Mouse (Mus musculus) hindbrain, embryonic 11.5 days (tissue): ENCODE data around the gene Plcxd2. TPM values are rescaled to one million over a fixed set of nuclear protein-coding genes. Genes with fewer than 3 reads are reported as not detected.

ENCODE experiments used
- ATAC-seq: fragments of 200-750 bp; cut with Nextera tagmentation; 2 replicates; pipeline ENCODE4 v1.8.0; 2017; ENCODE audit warnings: mild to moderate bottlenecking, moderate TSS enrichment, moderate library complexity; ENCODE audit not compliant: low FRiP score
- DNase-seq: peaks from one replicate; pipeline ENCODE4 v3.0.0-alpha.2; 2015; ENCODE audit warnings: low spot score
- H3K27ac ChIP-seq: fragments of 300-500 bp; sonication (generic); 2 replicates; pipeline ENCODE4 v1.5.1; 2014; ENCODE audit warnings: mild to moderate bottlenecking, low read depth, low read length
- H3K27me3 ChIP-seq: fragments of 300-500 bp; sonication (generic); 2 replicates; pipeline ENCODE4 v1.6.1; 2014; ENCODE audit warnings: mild to moderate bottlenecking, low read length, moderate library complexity, mixed read lengths; ENCODE audit not compliant: control insufficient read depth, insufficient read depth
- H3K36me3 ChIP-seq: fragments of 300-500 bp; sonication (generic); 2 replicates; pipeline ENCODE4 v1.6.1; 2014; ENCODE audit warnings: mild to moderate bottlenecking, low read length, moderate library complexity, mixed read lengths; ENCODE audit not compliant: control insufficient read depth, insufficient read depth
- H3K4me1 ChIP-seq: fragments of 300-500 bp; sonication (generic); replicated peaks from 2 replicates; pipeline ENCODE4 v1.6.1; 2014; ENCODE audit warnings: low read length, mixed read lengths; ENCODE audit not compliant: control insufficient read depth, insufficient read depth
- H3K4me2 ChIP-seq: fragments of 300-500 bp; sonication (generic); replicated peaks from 2 replicates; pipeline ENCODE4 v1.6.1; 2014; ENCODE audit warnings: mild to moderate bottlenecking, low read depth, low read length
- H3K4me3 ChIP-seq: fragments of 300-500 bp; sonication (generic); 2 replicates; pipeline ENCODE4 v1.5.1; 2014; ENCODE audit warnings: low read depth, low read length
- H3K9ac ChIP-seq: fragments of 300-500 bp; sonication (generic); 2 replicates; pipeline ENCODE4 v1.6.1; 2014; ENCODE audit warnings: low read depth, low read length
- H3K9me3 ChIP-seq: fragments of 300-500 bp; sonication (generic); 2 replicates; pipeline ENCODE4 v1.6.1; 2016; ENCODE audit warnings: low read length; ENCODE audit not compliant: control insufficient read depth
- WGBS: fragments of 180-500 bp; shearing (Covaris S2); extraction: QIAGEN DNeasy Blood & Tissue Kit; methylation state at CpG from one replicate; pipeline ENCODE4 v1.1.7; 2014; 5-methylcytosine and 5-hydroxymethylcytosine counted together
- polyA plus RNA-seq: library from polyadenylated mRNA; unstranded; fragments of >200 nt; fragmentation: Nextera tagmentation; extraction: Ambion mirVana; gene quantifications from 2 replicates; pipeline ENCODE4 v1.2.1, GENCODE M21; 2014

Gene Plcxd2
- polyA plus RNA-seq, 1 experiment from 2014 or later = 4.3 TPM

GRCm38 (mm10) chr16:45970187-45970586 lies 39.8 kb downstream of the Plcxd2 start:
- no peak for ATAC-seq
- WGBS = 82% methylated on average over 2 of the region's 2 CpGs
- no peak overlapping the region for H3K27ac ChIP-seq

GRCm38 (mm10) chr16:45968716-45969115 lies 41.3 kb downstream of the Plcxd2 start:
- ATAC-seq = no peak
- no peak for DNase-seq
- Histone ChIP-seq H3K4me1 (no peaks in the 10 kb centered on the region), H3K9ac (no peak overlapping the region), H3K27me3 (no peaks in the 10 kb centered on the region), H3K36me3 (no peaks in the 10 kb centered on the region), H3K9me3 (no peaks in the 10 kb centered on the region), H3K27ac (no peak overlapping the region), H3K4me2 (no peak overlapping the region), H3K4me3 (no peak overlapping the region)
- WGBS = 83% methylated on average over 5 of the region's 5 CpGs

More at GRCm38 (mm10) chr16:45970187-45970586, 39.8 kb downstream of the Plcxd2 start:
- no peak for DNase-seq
- Histone ChIP-seq H3K4me2 (no peak overlapping the region), H3K9ac (no peak overlapping the region), H3K9me3 (no peaks in the 10 kb centered on the region), H3K4me3 (no peak overlapping the region), H3K27me3 (no peaks in the 10 kb centered on the region), H3K4me1 (no peaks in the 10 kb centered on the region), H3K36me3 (no peaks in the 10 kb centered on the region)

DNA sequence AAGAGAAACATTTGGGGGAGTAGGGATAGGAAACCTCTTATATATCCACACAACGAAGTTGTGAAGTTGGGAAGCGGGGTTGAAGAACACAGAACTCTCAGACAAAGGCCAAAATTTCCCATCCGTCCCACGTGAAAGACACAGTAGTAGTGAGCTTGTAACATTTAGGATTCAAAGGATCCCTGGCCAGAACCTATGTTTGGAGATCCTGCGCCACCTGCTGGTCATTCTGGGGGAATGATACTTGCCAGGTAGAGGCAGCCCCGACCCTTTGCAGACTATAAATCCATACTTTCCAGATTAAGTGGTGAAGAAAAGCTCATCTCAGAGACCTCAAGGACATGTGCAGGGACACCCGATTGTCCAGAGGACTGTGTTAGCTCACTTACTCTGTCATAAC lies 42.5 kb downstream of the Plcxd2 start:
- no peaks in the 10 kb centered on the region for H3K9me3 ChIP-seq
- no peaks in the 10 kb centered on the region for H3K4me1 ChIP-seq
- H3K36me3 ChIP-seq = no peaks in the 10 kb centered on the region
- ATAC-seq (peak; percentile 81), DNase-seq (peak; percentile 85)
- 18% methylated on average over 7 of the region's 7 CpGs for WGBS
- H3K27ac ChIP-seq = no peak overlapping the region
- H3K4me3 ChIP-seq = no peak overlapping the region
- no peak overlapping the region for H3K4me2 ChIP-seq
- no peak overlapping the region for H3K9ac ChIP-seq
- no peaks in the 10 kb centered on the region for H3K27me3 ChIP-seq

DNA sequence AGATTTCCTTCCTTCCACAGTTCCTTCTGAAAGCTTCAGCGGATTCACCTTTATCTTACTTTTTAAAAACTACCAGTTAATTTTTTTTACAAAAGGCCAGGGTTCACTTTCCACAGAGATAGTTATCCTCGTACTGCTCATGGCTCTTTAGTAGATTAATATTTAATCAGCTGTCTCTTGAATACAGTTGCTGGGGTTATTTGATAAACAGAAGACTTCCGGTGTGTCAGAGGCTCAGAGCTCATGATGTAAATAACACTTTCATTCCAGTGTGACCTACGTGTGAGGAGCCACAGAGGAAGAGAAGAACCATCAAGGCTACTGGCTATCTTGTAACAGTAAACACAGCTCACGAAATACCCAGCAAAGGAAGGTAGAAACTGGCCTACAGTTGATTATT lies 43.4 kb downstream of the Plcxd2 start:
- no peaks in the 10 kb centered on the region for H3K27me3 ChIP-seq
- WGBS = 75% methylated on average over 5 of the region's 5 CpGs
- H3K9me3 ChIP-seq = no peaks in the 10 kb centered on the region
- ATAC-seq = no peak
- no peaks in the 10 kb centered on the region for H3K36me3 ChIP-seq
- H3K4me3 ChIP-seq = no peak overlapping the region
- H3K4me1 ChIP-seq = no peaks in the 10 kb centered on the region
- no peak for DNase-seq
- no peak overlapping the region for H3K4me2 ChIP-seq
- no peak overlapping the region for H3K9ac ChIP-seq
- H3K27ac ChIP-seq = no peak overlapping the region

- DNase-seq (no peak), ATAC-seq (no peak)
- no peaks in the 10 kb centered on the region for H3K27me3 ChIP-seq
- H3K36me3 ChIP-seq = no peaks in the 10 kb centered on the region
- H3K4me2 ChIP-seq = no peak overlapping the region
- no peak overlapping the region for H3K9ac ChIP-seq
- 91% methylated on average over 6 of the region's 6 CpGs for WGBS
- H3K9me3 ChIP-seq = no peaks in the 10 kb centered on the region
- no peak overlapping the region for H3K27ac ChIP-seq
- H3K4me1 ChIP-seq = no peaks in the 10 kb centered on the region
- H3K4me3 ChIP-seq = no peak overlapping the region
Observed at GRCm38 (mm10) chr16:45964777-45965176, 45.2 kb downstream of the Plcxd2 start.

GRCm38 (mm10) chr16:45963837-45964236 lies 46.2 kb downstream of the Plcxd2 start:
- no peak for ATAC-seq
- H3K4me3 ChIP-seq = no peak overlapping the region
- no peaks in the 10 kb centered on the region for H3K27me3 ChIP-seq
- no peak for DNase-seq
- no peak overlapping the region for H3K4me2 ChIP-seq
- 88% methylated on average over 8 of the region's 8 CpGs for WGBS
- H3K36me3 ChIP-seq = no peaks in the 10 kb centered on the region
- H3K9ac ChIP-seq = no peak overlapping the region
- no peak overlapping the region for H3K27ac ChIP-seq
- no peaks in the 10 kb centered on the region for H3K4me1 ChIP-seq
- H3K9me3 ChIP-seq = no peaks in the 10 kb centered on the region

DNA sequence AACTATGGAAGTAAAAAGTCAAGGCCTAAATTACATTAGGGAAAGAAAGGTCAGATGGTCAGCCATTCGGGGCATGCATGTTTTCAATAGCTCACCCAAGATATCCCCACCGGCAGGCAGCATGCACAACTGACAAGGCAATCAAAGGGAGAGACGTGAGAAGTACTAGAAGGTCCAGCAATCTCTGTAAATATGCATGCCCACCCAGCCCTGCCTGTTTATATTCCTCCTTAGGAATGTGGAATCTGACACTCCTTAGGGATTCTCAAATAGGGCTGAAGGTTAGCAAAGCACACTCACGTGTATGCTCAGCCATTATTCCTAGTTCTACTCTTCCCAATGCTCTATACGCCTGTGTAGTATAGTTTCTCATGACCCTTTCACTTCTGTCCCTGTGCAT lies 46.9 kb downstream of the Plcxd2 start:
- H3K4me1 ChIP-seq = no peaks in the 10 kb centered on the region
- H3K9ac ChIP-seq = no peak overlapping the region
- ATAC-seq = no peak
- WGBS = 52% methylated on average over 5 of the region's 5 CpGs
- H3K36me3 ChIP-seq = no peaks in the 10 kb centered on the region
- H3K9me3 ChIP-seq = no peaks in the 10 kb centered on the region
- H3K27me3 ChIP-seq = no peaks in the 10 kb centered on the region
- no peak overlapping the region for H3K4me2 ChIP-seq
- no peak overlapping the region for H3K27ac ChIP-seq
- no peak for DNase-seq
- no peak overlapping the region for H3K4me3 ChIP-seq

- Histone ChIP-seq H3K9me3 (no peaks in the 10 kb centered on the region), H3K4me3 (no peak overlapping the region), H3K9ac (no peak overlapping the region), H3K27me3 (no peaks in the 10 kb centered on the region), H3K4me2 (no peak overlapping the region), H3K36me3 (no peaks in the 10 kb centered on the region), H3K27ac (no peak overlapping the region), H3K4me1 (no peaks in the 10 kb centered on the region)
- no peak for DNase-seq
- no peak for ATAC-seq
- WGBS = 85% methylated on average over 3 of the region's 3 CpGs
Observed at GRCm38 (mm10) chr16:45960978-45961377, 49.0 kb downstream of the Plcxd2 start.

GRCm38 (mm10) chr16:45956390-45956950 lies 53.5 kb downstream of the Plcxd2 start:
- no peaks in the 10 kb centered on the region for H3K27me3 ChIP-seq
- no peak overlapping the region for H3K27ac ChIP-seq
- no peak for DNase-seq
- H3K9me3 ChIP-seq = no peaks in the 10 kb centered on the region
- H3K9ac ChIP-seq = no peak overlapping the region
- no peaks in the 10 kb centered on the region for H3K36me3 ChIP-seq
- 73% methylated on average over 4 of the region's 4 CpGs for WGBS
- H3K4me2 ChIP-seq = no peak overlapping the region
- no peak for ATAC-seq
- no peaks in the 10 kb centered on the region for H3K4me1 ChIP-seq
- H3K4me3 ChIP-seq = no peak overlapping the region
